Mouse (Mus musculus) heart, adult 2 months (tissue): ENCODE measurements around the gene Fam107a. TPM values are rescaled to one million over a fixed set of nuclear protein-coding genes. Genes with fewer than 3 reads are reported as not detected.

Source experiments
- DNase-seq, 2 experiments: peaks; one replicate each; pipeline ENCODE4 v3.0.0; 2021
- H3K27ac ChIP-seq: fragments of 200-600 bp; 2 replicates; pipeline ENCODE4 v1.8.1; 2022
- H3K27me3 ChIP-seq: fragments of 200-500 bp; 2 replicates; pipeline ENCODE4 v1.6.1; 2012; ENCODE audit warnings: mild to moderate bottlenecking, low read length, inconsistent platforms, mixed read lengths; ENCODE audit not compliant: control insufficient read depth, insufficient read depth
- H3K36me3 ChIP-seq: fragments of 200-500 bp; 2 replicates; pipeline ENCODE4 v1.6.1; 2012; ENCODE audit warnings: low read length, inconsistent platforms; ENCODE audit not compliant: control insufficient read depth, insufficient read depth
- H3K4me1 ChIP-seq: fragments of 200-500 bp; 2 replicates; pipeline ENCODE4 v1.6.1; 2011; ENCODE audit warnings: low read length; ENCODE audit not compliant: control insufficient read depth, insufficient read depth
- H3K4me3 ChIP-seq: fragments of 200-600 bp; 2 replicates; pipeline ENCODE4 v1.8.1; 2022
- H3K79me2 ChIP-seq: fragments of 200-500 bp; replicated peaks from 2 replicates; pipeline ENCODE4 v1.6.1; 2012; ENCODE audit warnings: mild to moderate bottlenecking, inconsistent platforms, low read length, moderate library complexity, mixed read lengths; ENCODE audit not compliant: control insufficient read depth, insufficient read depth
- H3K9ac ChIP-seq: fragments of 200-500 bp; 2 replicates; pipeline ENCODE4 v1.6.1; 2012; ENCODE audit warnings: low read depth, mild to moderate bottlenecking, control low read depth, inconsistent platforms, low read length, mixed read lengths
- CTCF ChIP-seq: fragments of 200-600 bp; IDR thresholded peaks from 2 replicates; pipeline ENCODE4 v1.8.1; 2022; ENCODE audit warnings: antibody characterized with exemption, mild to moderate bottlenecking, moderate library complexity
- EP300 ChIP-seq: fragments of 200-500 bp; IDR thresholded peaks from 2 replicates; pipeline ENCODE4 v1.6.1; 2011; ENCODE audit warnings: low read depth, low read length, control low read depth; ENCODE audit not compliant: insufficient read depth
- POLR2A ChIP-seq: fragments of 200-500 bp; IDR thresholded peaks from 2 replicates; pipeline ENCODE4 v1.6.1; 2011; ENCODE audit warnings: mild to moderate bottlenecking, low read depth, low read length, control low read depth; ENCODE audit not compliant: insufficient read depth
- WGBS: fragments of 180-500 bp; shearing (Covaris S2); methylation state at CpG from one replicate; pipeline ENCODE4 v1.1.7; 2018; 5-methylcytosine and 5-hydroxymethylcytosine counted together
- intact Hi-C: fragments of 180-260 bp; cut with DNase I; formaldehyde crosslinking; loops from one replicate; pipeline ENCODE4 v1.15.1; 2025
- polyA plus RNA-seq: library from polyadenylated mRNA; depleted of rRNA; stranded (reverse); fragments of >200 nt; gene quantifications from 2 replicates; pipeline ENCODE4 v1.2.3, GENCODE M21; 2012
- total RNA-seq, 2 experiments: library from RNA; stranded (reverse); gene quantifications; 2 replicates each; pipeline ENCODE4 v1.2.3; 2021

The Fam107a gene
- total and polyA plus RNA-seq, 3 experiments: 5.1 to 17.2 (median 5.4) TPM

DNA sequence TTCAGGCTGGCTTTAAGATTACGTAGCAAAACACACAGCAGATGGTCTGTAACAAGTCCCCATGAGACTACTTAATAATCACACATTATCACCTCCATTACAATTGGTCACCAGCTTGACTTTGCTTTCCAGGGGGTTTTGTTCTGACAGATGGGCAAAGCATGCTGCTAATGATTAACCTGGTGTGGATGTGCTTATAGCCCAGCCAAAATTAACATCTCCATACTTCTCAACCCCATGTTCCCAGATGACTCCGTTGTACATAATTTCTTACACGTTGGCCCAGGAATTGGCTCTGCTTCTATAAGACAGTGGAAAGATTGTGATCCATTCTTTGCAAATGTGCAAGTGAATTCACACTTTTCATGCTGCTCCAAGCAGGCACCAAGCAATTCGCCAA, 7.9 kb upstream of the Fam107a start:
- Histone ChIP-seq H3K36me3 (no peaks in the 10 kb centered on the region), H3K79me2 (no peaks in the 10 kb centered on the region), H3K4me3 (no peak overlapping the region), H3K27me3 (no peaks in the 10 kb centered on the region), H3K4me1 (peaks cover 10% of the 10 kb centered on the region), H3K27ac (no peak overlapping the region), H3K9ac (no peak overlapping the region)
- 75% methylated on average over 4 of the region's 4 CpGs for WGBS
- TF ChIP-seq CTCF (no peak), EP300 (no peak), POLR2A (no peak)
- intact Hi-C loops: no loop called here
- no peak for DNase-seq

DNA sequence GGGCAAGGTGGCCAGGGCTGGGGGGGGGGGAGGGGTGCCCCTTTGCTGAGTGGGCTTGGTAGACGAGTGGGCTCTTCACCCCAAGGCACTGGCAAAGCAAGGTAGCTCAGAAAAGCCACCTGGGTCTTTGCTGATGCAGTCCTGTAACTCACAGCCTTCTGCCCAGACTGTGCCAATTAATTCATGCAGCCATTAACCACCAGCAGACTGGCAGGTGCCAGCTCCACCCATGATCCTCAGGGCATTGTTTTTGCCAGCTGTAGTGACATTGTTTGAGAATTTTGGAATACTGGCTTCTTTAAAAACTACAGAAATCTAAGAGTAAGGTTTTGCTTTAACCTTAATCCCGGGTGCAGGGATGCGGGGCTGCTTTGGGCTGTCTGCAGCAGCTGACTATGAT, 2.7 kb upstream of the Fam107a start:
- Histone ChIP-seq H3K27ac (no peak overlapping the region), H3K9ac (no peak overlapping the region), H3K4me1 (no peaks in the 10 kb centered on the region), H3K36me3 (no peaks in the 10 kb centered on the region), H3K79me2 (no peaks in the 10 kb centered on the region), H3K27me3 (peaks cover 8% of the 10 kb centered on the region), H3K4me3 (no peak overlapping the region)
- no peak for DNase-seq
- 81% methylated on average over 3 of the region's 3 CpGs for WGBS
- TF ChIP-seq EP300: no peak
- TF ChIP-seq CTCF: no peak
- TF ChIP-seq POLR2A: no peak
- intact Hi-C loops: no loop called here

DNA sequence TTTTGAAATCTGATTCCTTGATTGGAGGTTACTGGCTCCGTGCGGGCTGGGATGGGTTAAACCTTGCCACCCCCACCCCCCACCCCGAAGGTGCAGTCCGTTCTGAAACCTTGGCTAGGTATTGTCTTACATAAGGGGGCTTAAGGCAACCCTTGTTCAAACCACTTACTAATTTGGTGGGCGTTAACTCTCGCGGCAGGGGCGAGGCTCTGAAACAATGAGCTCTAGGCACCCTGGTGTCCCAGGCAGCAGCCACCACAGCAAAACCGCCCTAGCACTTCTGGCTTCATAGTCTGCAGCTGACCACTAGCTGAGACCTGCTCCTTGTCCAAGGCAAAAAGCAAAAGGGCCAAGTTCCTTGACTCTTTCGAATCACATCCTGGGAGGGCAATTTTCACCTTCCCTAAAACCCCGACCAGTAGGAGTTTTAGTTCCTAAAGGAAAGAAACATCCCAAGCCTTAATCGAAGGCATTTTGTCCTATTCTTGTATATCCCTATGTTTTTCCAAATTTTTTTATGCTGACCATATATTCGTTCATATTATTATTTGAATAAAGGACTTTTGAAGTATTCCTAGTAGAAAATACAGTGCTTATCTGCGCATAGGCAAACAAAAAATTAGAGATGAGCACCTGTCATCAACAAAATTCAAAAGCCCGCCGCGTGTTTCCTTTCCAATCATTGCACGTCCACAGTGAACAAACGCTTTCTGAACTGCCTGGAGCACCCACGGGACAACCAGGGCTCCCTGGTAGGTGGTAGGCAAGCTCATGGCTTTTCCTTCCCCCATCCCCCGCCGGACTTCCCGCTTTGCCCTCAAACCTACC, 1.2 kb downstream of the Fam107a start:
- no peak overlapping the region for H3K4me3 ChIP-seq
- TF ChIP-seq POLR2A (no peak), EP300 (no peak), CTCF (no peak)
- DNase-seq: no peak
- peaks cover 8% of the 10 kb centered on the region for H3K27me3 ChIP-seq
- H3K27ac ChIP-seq: no peak overlapping the region
- intact Hi-C loops: loop anchor here (5.0 kb wide), 1 partner anchor 99 kb away; no protein-coding TSS in a partner anchor
- no peaks in the 10 kb centered on the region for H3K36me3 ChIP-seq
- no peak overlapping the region; the same call in 1 of the 2 replicates for H3K9ac ChIP-seq
- 12% methylated on average over 23 of the region's 23 CpGs for WGBS
- H3K4me1 ChIP-seq: no peaks in the 10 kb centered on the region
- no peaks in the 10 kb centered on the region for H3K79me2 ChIP-seq

DNA sequence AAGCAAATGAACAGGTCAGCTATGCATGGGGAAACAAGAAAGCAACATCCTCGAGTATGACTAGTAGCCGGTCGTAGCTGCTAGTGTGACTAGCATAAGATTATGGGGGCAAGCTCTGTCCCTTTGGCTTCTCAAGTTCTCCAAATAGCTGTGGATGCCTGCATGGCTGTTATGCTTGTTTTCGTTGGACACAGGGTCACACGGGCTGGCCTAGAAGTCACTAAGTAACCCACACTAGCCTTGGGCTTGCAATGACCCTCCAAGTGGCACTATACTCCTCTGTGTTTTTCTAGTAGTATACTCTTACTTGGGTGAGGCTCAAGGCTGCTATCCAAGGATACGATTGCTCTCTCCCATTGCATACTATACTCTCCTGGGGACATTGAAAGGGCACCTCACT, 2.7 kb downstream of the Fam107a start:
- H3K79me2 ChIP-seq: no peaks in the 10 kb centered on the region
- TF ChIP-seq POLR2A (no peak), CTCF (no peak), EP300 (no peak)
- DNase-seq: no peak
- intact Hi-C loops: loop anchor here (5.0 kb wide), 1 partner anchor 98 kb away; no protein-coding TSS in a partner anchor
- 87% methylated on average over 6 of the region's 6 CpGs for WGBS
- peaks cover 5% of the 10 kb centered on the region for H3K4me1 ChIP-seq
- no peaks in the 10 kb centered on the region for H3K36me3 ChIP-seq
- no peak overlapping the region for H3K4me3 ChIP-seq
- no peak overlapping the region for H3K27ac ChIP-seq
- H3K27me3 ChIP-seq: peaks cover 8% of the 10 kb centered on the region
- H3K9ac ChIP-seq: no peak overlapping the region

DNA sequence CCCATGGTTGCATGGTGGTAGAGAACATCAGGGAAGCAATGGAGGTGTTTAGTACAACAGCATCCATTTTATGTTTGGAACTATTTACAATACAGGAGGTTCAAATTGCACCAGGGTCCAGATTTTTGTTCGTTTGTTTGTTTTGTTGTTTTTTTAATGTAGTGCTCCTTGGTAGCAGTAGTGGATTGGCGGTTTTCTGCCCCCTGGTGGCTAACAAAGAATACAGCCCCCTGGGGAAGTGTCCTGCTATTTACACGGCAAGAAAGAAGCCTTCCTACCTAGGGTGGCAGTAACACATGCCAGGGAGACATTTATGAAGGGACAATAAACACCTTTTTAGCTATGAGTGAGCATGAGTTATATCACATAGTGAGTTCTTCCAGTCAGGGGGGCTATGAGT, 3.3 kb downstream of the Fam107a start:
- no peak overlapping the region for H3K27ac ChIP-seq
- H3K36me3 ChIP-seq: no peaks in the 10 kb centered on the region
- H3K79me2 ChIP-seq: no peaks in the 10 kb centered on the region
- WGBS: 30% methylated on average over 3 of the region's 3 CpGs
- H3K9ac ChIP-seq: no peak overlapping the region
- no peak for DNase-seq
- peaks cover 6% of the 10 kb centered on the region for H3K4me1 ChIP-seq
- H3K27me3 ChIP-seq: peaks cover 8% of the 10 kb centered on the region
- no peak overlapping the region for H3K4me3 ChIP-seq
- intact Hi-C loops: loop anchor here (1.0 kb wide), 1 partner anchor 14 kb away; no protein-coding TSS in a partner anchor
- TF ChIP-seq POLR2A (no peak), CTCF (peak; percentile 78), EP300 (no peak)

DNA sequence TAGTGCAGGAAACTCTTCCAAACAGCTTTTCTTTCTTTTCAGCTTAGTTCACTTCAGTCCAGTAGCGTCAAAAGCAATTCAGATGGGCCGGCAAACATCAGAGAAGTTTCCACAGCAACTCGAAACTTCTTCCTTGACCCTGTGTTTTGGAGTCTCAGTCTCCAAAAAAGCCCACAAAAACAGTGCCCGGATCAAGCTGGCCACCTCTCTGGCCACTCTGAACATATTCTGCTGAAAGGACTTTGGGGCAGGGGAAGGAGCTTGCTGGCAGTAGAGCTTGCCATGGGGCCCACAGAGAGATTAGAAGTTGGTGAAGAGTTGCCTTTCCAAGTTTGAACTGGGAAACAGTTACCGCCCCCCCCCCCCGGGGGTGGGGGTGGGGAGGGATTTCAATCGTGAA, 3.9 kb downstream of the Fam107a start:
- Histone ChIP-seq H3K79me2 (no peaks in the 10 kb centered on the region), H3K36me3 (no peaks in the 10 kb centered on the region), H3K9ac (no peak overlapping the region), H3K4me3 (no peak overlapping the region), H3K4me1 (peaks cover 9% of the 10 kb centered on the region), H3K27ac (no peak overlapping the region), H3K27me3 (peaks cover 8% of the 10 kb centered on the region)
- DNase-seq: no peak
- intact Hi-C loops: loop anchor here (1.0 kb wide), 1 partner anchor 14 kb away; no protein-coding TSS in a partner anchor
- no peak for TF ChIP-seq EP300
- TF ChIP-seq CTCF: no peak
- TF ChIP-seq POLR2A: no peak
- 45% methylated on average over 7 of the region's 7 CpGs for WGBS
